Mouse (Mus musculus) thymus, adult 2 months (tissue): ENCODE measurements around the gene Hes2.

Source experiments
- CTCF ChIP-seq: fragments of 200-500 bp; IDR thresholded peaks from 2 replicates; pipeline ENCODE4 v1.5.1; 2012; ENCODE audit warnings: mild to moderate bottlenecking, control low read depth, low read length, moderate library complexity, borderline replicate concordance; ENCODE audit not compliant: control insufficient read depth, poor library complexity, insufficient read depth; ENCODE audit errors: extremely low read depth
- POLR2A ChIP-seq: fragments of 200-500 bp; IDR thresholded peaks from 2 replicates; pipeline ENCODE4 v1.6.1; 2012; ENCODE audit warnings: mild to moderate bottlenecking, low read length, control low read depth, moderate library complexity; ENCODE audit not compliant: control insufficient read depth, poor library complexity, insufficient read depth; ENCODE audit errors: extremely low read depth

GRCm38 (mm10) chr4:152162748-152163147, 4.1 kb downstream of the Hes2 start:
- TF ChIP-seq CTCF: no peak
- TF ChIP-seq POLR2A: no peak
